Mouse (Mus musculus) hindbrain, embryonic 11.5 days (tissue): ENCODE results near the gene Gm7073. TPM values are rescaled to one million over a fixed set of nuclear protein-coding genes. Genes with fewer than 3 reads are reported as not detected.

ENCODE experiments used
- ATAC-seq: fragments of 200-750 bp; cut with Nextera tagmentation; 2 replicates; pipeline ENCODE4 v1.8.0; 2017; ENCODE audit warnings: mild to moderate bottlenecking, moderate TSS enrichment, moderate library complexity; ENCODE audit not compliant: low FRiP score
- DNase-seq: peaks from one replicate; pipeline ENCODE4 v3.0.0-alpha.2; 2015; ENCODE audit warnings: low spot score
- H3K27ac ChIP-seq: fragments of 300-500 bp; sonication (generic); 2 replicates; pipeline ENCODE4 v1.5.1; 2014; ENCODE audit warnings: mild to moderate bottlenecking, low read depth, low read length
- H3K27me3 ChIP-seq: fragments of 300-500 bp; sonication (generic); 2 replicates; pipeline ENCODE4 v1.6.1; 2014; ENCODE audit warnings: mild to moderate bottlenecking, low read length, moderate library complexity, mixed read lengths; ENCODE audit not compliant: control insufficient read depth, insufficient read depth
- H3K36me3 ChIP-seq: fragments of 300-500 bp; sonication (generic); 2 replicates; pipeline ENCODE4 v1.6.1; 2014; ENCODE audit warnings: mild to moderate bottlenecking, low read length, moderate library complexity, mixed read lengths; ENCODE audit not compliant: control insufficient read depth, insufficient read depth
- H3K4me1 ChIP-seq: fragments of 300-500 bp; sonication (generic); replicated peaks from 2 replicates; pipeline ENCODE4 v1.6.1; 2014; ENCODE audit warnings: low read length, mixed read lengths; ENCODE audit not compliant: control insufficient read depth, insufficient read depth
- H3K4me2 ChIP-seq: fragments of 300-500 bp; sonication (generic); replicated peaks from 2 replicates; pipeline ENCODE4 v1.6.1; 2014; ENCODE audit warnings: mild to moderate bottlenecking, low read depth, low read length
- H3K4me3 ChIP-seq: fragments of 300-500 bp; sonication (generic); 2 replicates; pipeline ENCODE4 v1.5.1; 2014; ENCODE audit warnings: low read depth, low read length
- H3K9ac ChIP-seq: fragments of 300-500 bp; sonication (generic); 2 replicates; pipeline ENCODE4 v1.6.1; 2014; ENCODE audit warnings: low read depth, low read length
- H3K9me3 ChIP-seq: fragments of 300-500 bp; sonication (generic); 2 replicates; pipeline ENCODE4 v1.6.1; 2016; ENCODE audit warnings: low read length; ENCODE audit not compliant: control insufficient read depth
- WGBS: fragments of 180-500 bp; shearing (Covaris S2); extraction: QIAGEN DNeasy Blood & Tissue Kit; methylation state at CpG from one replicate; pipeline ENCODE4 v1.1.7; 2014; 5-methylcytosine and 5-hydroxymethylcytosine counted together
- microRNA counts: library from miRNA; unstranded; fragments of <30 nt; microRNA quantifications from one replicate; lab custom pipeline; 2015
- polyA plus RNA-seq: library from polyadenylated mRNA; unstranded; fragments of >200 nt; fragmentation: Nextera tagmentation; extraction: Ambion mirVana; gene quantifications from 2 replicates; pipeline ENCODE4 v1.2.1, GENCODE M21; 2014

Gene Gm7073
- polyA plus RNA-seq, 1 experiment from 2014 or later: not detected

GRCm38 (mm10) chrX:60403062-60403763 lies 135.8 kb downstream of the Gm7073 start:
- 12% methylated on average over 32 of the region's 46 CpGs for WGBS
- DNase-seq (peak; percentile 26), ATAC-seq (peak; percentile 46)
- no peaks in the 10 kb centered on the region for H3K9me3 ChIP-seq
- no peaks in the 10 kb centered on the region for H3K4me1 ChIP-seq
- H3K9ac ChIP-seq: peak overlapping the region; percentile 70
- peak overlapping the region; percentile 62 for H3K27ac ChIP-seq
- H3K27me3 ChIP-seq: no peaks in the 10 kb centered on the region
- H3K4me3 ChIP-seq: peak overlapping the region; percentile 59
- peak overlapping the region; percentile 46 for H3K4me2 ChIP-seq
- H3K36me3 ChIP-seq: no peaks in the 10 kb centered on the region

GRCm38 (mm10) chrX:60394292-60394691 lies 144.8 kb downstream of the Gm7073 start:
- H3K9ac ChIP-seq: no peak overlapping the region
- no peaks in the 10 kb centered on the region for H3K9me3 ChIP-seq
- no peaks in the 10 kb centered on the region for H3K27me3 ChIP-seq
- DNase-seq: no peak
- H3K36me3 ChIP-seq: no peaks in the 10 kb centered on the region
- H3K4me3 ChIP-seq: no peak overlapping the region
- 71% methylated on average over 4 of the region's 4 CpGs for WGBS
- no peak overlapping the region for H3K27ac ChIP-seq
- H3K4me1 ChIP-seq: no peaks in the 10 kb centered on the region
- no peak overlapping the region for H3K4me2 ChIP-seq
- ATAC-seq: no peak

DNA sequence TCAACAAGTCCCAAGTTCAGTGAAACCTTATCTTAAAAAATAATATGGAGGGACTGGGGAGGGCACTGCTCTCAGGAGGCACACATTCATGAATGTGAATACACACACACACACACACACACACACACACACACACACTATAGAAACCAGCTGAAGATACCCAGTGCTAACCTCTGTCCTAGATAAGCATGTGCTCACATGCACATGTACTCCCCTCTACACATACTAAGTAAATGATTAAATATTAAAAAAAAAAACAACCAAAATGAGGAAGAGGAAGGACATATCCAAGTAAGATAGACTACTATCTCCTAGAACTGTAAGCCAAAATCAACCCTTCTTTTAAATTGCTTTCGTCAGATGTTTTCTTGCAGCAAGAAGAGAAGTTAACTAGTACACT lies 152.2 kb downstream of the Gm7073 start:
- Histone ChIP-seq H3K4me3 (no peak overlapping the region), H3K36me3 (no peaks in the 10 kb centered on the region), H3K9me3 (no peaks in the 10 kb centered on the region), H3K4me1 (no peaks in the 10 kb centered on the region), H3K9ac (no peak overlapping the region), H3K4me2 (no peak overlapping the region), H3K27me3 (no peaks in the 10 kb centered on the region), H3K27ac (no peak overlapping the region)
- WGBS: 96% methylated on average over 1 of the region's 1 CpGs
- DNase-seq (no peak), ATAC-seq (no peak)

MicroRNAs within 50 kb of the gene (microRNA counts, 519-probe panel; counts per million panel counts)
- not detected for microRNA mmu-miR-505 (lab: Ali Mortazavi, UCI)

Other genes starting within 250 kb of the Gm7073 start
- 18.1 and 20.6 TPM in 2 replicates for gene Atp11c, start 53.4 kb upstream of the Gm7073 start, polyA plus RNA-seq